In genomic region chrX:56346176-56346931, GRCm38 (mm10) we compare ENCODE assay signal across 8 mouse cellular contexts. TPM values are rescaled to one million over a fixed set of nuclear protein-coding genes. Genes with fewer than 3 reads are reported as not detected.
DNase-seq lines count a peak whose midpoint lies in the region; ATAC-seq and TF ChIP-seq lines count a peak whose summit lies in the region.

Zfp449 (plus strand) TSS chrX:56346400.

- ATAC-seq in heart, embryonic 15.5 days (replicated peaks; ENCODE audit: insufficient number of reproducible peaks, insufficient read depth, low FRiP score, low read depth) = peak; percentile 95
- peak; percentile 97 for ATAC-seq in liver, embryonic 13.5 days (ENCODE audit: low read depth)
- peak; percentile 95 for ATAC-seq in neural tube, embryonic 11.5 days (ENCODE audit: insufficient read depth, low FRiP score, low TSS enrichment)
- ATAC-seq in stomach, postnatal 0 days (ENCODE audit: low FRiP score, low TSS enrichment) = peak; percentile 90

- no peaks in the 10 kb centered on the region for H3K27me3 ChIP-seq in CH12.LX (replicated peaks)
- H3K27me3 ChIP-seq in forebrain, embryonic 10.5 days (ENCODE audit: poor library complexity, severe bottlenecking) = no peaks in the 10 kb centered on the region
- no peaks in the 10 kb centered on the region for H3K27me3 ChIP-seq in heart, embryonic 15.5 days
- no peaks in the 10 kb centered on the region for H3K27me3 ChIP-seq in liver, embryonic 13.5 days
- no peaks in the 10 kb centered on the region for H3K27me3 ChIP-seq in neural tube, embryonic 11.5 days (ENCODE audit: control insufficient read depth, insufficient read depth, low read length)
- no peaks in the 10 kb centered on the region for H3K27me3 ChIP-seq in stomach, postnatal 0 days (ENCODE audit: control insufficient read depth, insufficient read depth, low read length)

- H3K9me3 ChIP-seq in CH12.LX (replicated peaks; ENCODE audit: low read length) = no peaks in the 10 kb centered on the region
- no peaks in the 10 kb centered on the region; the same call in 1 of the 2 replicates for H3K9me3 ChIP-seq in forebrain, embryonic 10.5 days
- H3K9me3 ChIP-seq in heart, embryonic 15.5 days (replicated peaks) = no peaks in the 10 kb centered on the region
- no peaks in the 10 kb centered on the region for H3K9me3 ChIP-seq in liver, embryonic 13.5 days (replicated peaks)
- H3K9me3 ChIP-seq in neural tube, embryonic 11.5 days (ENCODE audit: control insufficient read depth, low read length) = no peaks in the 10 kb centered on the region
- H3K9me3 ChIP-seq in stomach, postnatal 0 days (ENCODE audit: control insufficient read depth, low read length) = no peaks in the 10 kb centered on the region

- 10% methylated on average over 38 of the region's 39 CpGs for WGBS in forebrain, embryonic 10.5 days
- WGBS in heart, embryonic 15.5 days = 13% methylated on average over 38 of the region's 39 CpGs
- 11% methylated on average over 39 of the region's 39 CpGs for WGBS in liver, embryonic 13.5 days (ENCODE audit: insufficient replicate concordance)
- 18% methylated on average over 39 of the region's 39 CpGs for WGBS in neural tube, embryonic 11.5 days
- 12% methylated on average over 39 of the region's 39 CpGs for WGBS in stomach, postnatal 0 days

- TF ChIP-seq EP300 in CH12.LX (IDR thresholded peaks at IDR 0.05; ENCODE audit: low read length) = no peak
- no peak for TF ChIP-seq EP300 in stomach, postnatal 0 days (optimal IDR thresholded peaks at IDR 0.05)

- H3K79me2 ChIP-seq in CH12.LX (replicated peaks; ENCODE audit: control insufficient read depth, extremely low read depth, insufficient read depth, poor library complexity, severe bottlenecking) = no peaks in the 10 kb centered on the region

- no peak for TF ChIP-seq RAD21 in CH12.LX (IDR thresholded peaks at IDR 0.05; ENCODE audit: low read depth, low read length)

- peak; percentile 64 for DNase-seq in CH12.LX (ENCODE audit: extremely low read depth)
- peak; percentile 63 for DNase-seq in c-Kit-positive CD71-negative TER-119-negative erythroid progenitor cells, embryonic 14.5 days (ENCODE audit: low read depth)
- peak; percentile 78 for DNase-seq in forebrain, embryonic 10.5 days (ENCODE audit: extremely low spot score, low spot score)
- DNase-seq in kidney, postnatal 14 days = peak; percentile 88
- peak; percentile 73 for DNase-seq in liver, embryonic 13.5 days
- peak; percentile 88 for DNase-seq in neural tube, embryonic 11.5 days (ENCODE audit: low spot score)
- DNase-seq in stomach, postnatal 0 days (ENCODE audit: low spot score) = peak; percentile 73

- H3K27ac ChIP-seq in CH12.LX (ENCODE audit: insufficient read depth, low read depth) = no peak within 1 kb of the TSS
- H3K27ac ChIP-seq in forebrain, embryonic 10.5 days = peak within 1 kb of the TSS; percentile 83
- H3K27ac ChIP-seq in heart, embryonic 15.5 days = peak within 1 kb of the TSS; percentile 68
- H3K27ac ChIP-seq in liver, embryonic 13.5 days = no peak within 1 kb of the TSS
- H3K27ac ChIP-seq in neural tube, embryonic 11.5 days (ENCODE audit: low read depth, low read length) = no peak within 1 kb of the TSS
- H3K27ac ChIP-seq in stomach, postnatal 0 days (replicated peaks) = no peak within 1 kb of the TSS; the same call in 1 of the 2 replicates

- peaks cover 0 to 4% of the 10 kb centered on the region in 2 experiments; a peak in 1 of 4 replicates for H3K4me1 ChIP-seq in CH12.LX (ENCODE audit: control insufficient read depth in 1 of 2, insufficient read depth in 2 of 2)
- peaks cover 4% of the 10 kb centered on the region; the same call in 1 of the 2 replicates for H3K4me1 ChIP-seq in forebrain, embryonic 10.5 days
- H3K4me1 ChIP-seq in heart, embryonic 15.5 days (replicated peaks) = no peaks in the 10 kb centered on the region
- H3K4me1 ChIP-seq in liver, embryonic 13.5 days (replicated peaks) = peaks cover 3% of the 10 kb centered on the region; the same call in 1 of the 2 replicates
- H3K4me1 ChIP-seq in neural tube, embryonic 11.5 days (ENCODE audit: control insufficient read depth, insufficient read depth, low read length) = no peaks in the 10 kb centered on the region
- H3K4me1 ChIP-seq in stomach, postnatal 0 days (replicated peaks; ENCODE audit: control insufficient read depth, insufficient read depth) = no peaks in the 10 kb centered on the region

- TF ChIP-seq CTCF in CH12.LX (conservative IDR thresholded peaks at IDR 0.05 in 1 of 2, IDR thresholded peaks at IDR 0.05 in 1 of 2; ENCODE audit: low read depth in 2 of 2, low read length in 2 of 2) = no peak
- no peak for TF ChIP-seq CTCF in stomach, postnatal 0 days (IDR thresholded peaks at IDR 0.05; ENCODE audit: low read depth)

- dilution Hi-C loops in CH12.LX (cut with MboI; ENCODE audit: extremely low pct_ligation_motif_present, extremely low pct_unique_long_range_greater_than_20kb, low sequenced_read_pairs) = no loop called here

- peak within 1 kb of the TSS; percentile 83 for H3K9ac ChIP-seq in CH12.LX (ENCODE audit: insufficient read depth, low read depth)
- H3K9ac ChIP-seq in heart, embryonic 15.5 days = peak within 1 kb of the TSS; percentile 58
- H3K9ac ChIP-seq in liver, embryonic 13.5 days = peak within 1 kb of the TSS; percentile 69
- H3K9ac ChIP-seq in neural tube, embryonic 11.5 days (ENCODE audit: low read length) = peak within 1 kb of the TSS; percentile 47
- peak within 1 kb of the TSS; percentile 41 for H3K9ac ChIP-seq in stomach, postnatal 0 days (ENCODE audit: low read length)

- in situ Hi-C loops in CH12.LX (cut with MboI; ENCODE audit: low pct_ligation_motif_present, low pct_unique_long_range_greater_than_20kb, low sequenced_read_pairs) = no loop called here

- TF ChIP-seq POLR2A in CH12.LX (IDR thresholded peaks at IDR 0.05; ENCODE audit: low read depth, low read length) = peak; percentile 64

- peak within 1 kb of the TSS; percentile 56 to 72 (median 60) for H3K4me3 ChIP-seq in CH12.LX (replicated peaks in 1 of 3; ENCODE audit: low read depth in 2 of 3, low read length in 2 of 3, poor library complexity in 1 of 3)
- peak within 1 kb of the TSS; percentile 61 for H3K4me3 ChIP-seq in forebrain, embryonic 10.5 days
- peak within 1 kb of the TSS; percentile 67 for H3K4me3 ChIP-seq in heart, embryonic 15.5 days
- H3K4me3 ChIP-seq in liver, embryonic 13.5 days (replicated peaks) = peak within 1 kb of the TSS; percentile 62
- peak within 1 kb of the TSS; percentile 50 for H3K4me3 ChIP-seq in neural tube, embryonic 11.5 days (ENCODE audit: low read depth, low read length)
- H3K4me3 ChIP-seq in stomach, postnatal 0 days (ENCODE audit: low read depth, low read length) = peak within 1 kb of the TSS; percentile 52

- peak within 1 kb of the TSS; percentile 73 for H3K4me2 ChIP-seq in CH12.LX (ENCODE audit: insufficient read depth, low read depth, poor library complexity, severe bottlenecking)
- H3K4me2 ChIP-seq in heart, embryonic 15.5 days = peak within 1 kb of the TSS; percentile 58
- peak within 1 kb of the TSS; percentile 66 for H3K4me2 ChIP-seq in liver, embryonic 13.5 days
- peak within 1 kb of the TSS; percentile 38 for H3K4me2 ChIP-seq in neural tube, embryonic 11.5 days (ENCODE audit: low read depth)
- H3K4me2 ChIP-seq in stomach, postnatal 0 days (replicated peaks; ENCODE audit: low read depth) = peak within 1 kb of the TSS; percentile 44

- H3K36me3 ChIP-seq in CH12.LX (replicated peaks in 1 of 2; ENCODE audit: control insufficient read depth in 1 of 2, insufficient read depth in 1 of 2, low read length in 1 of 2) = peaks cover 0 to 2% of the 10 kb centered on the region in 2 experiments
- peaks cover 12% of the 10 kb centered on the region for H3K36me3 ChIP-seq in forebrain, embryonic 10.5 days (replicated peaks)
- no peaks in the 10 kb centered on the region for H3K36me3 ChIP-seq in heart, embryonic 15.5 days
- no peaks in the 10 kb centered on the region for H3K36me3 ChIP-seq in liver, embryonic 13.5 days
- no peaks in the 10 kb centered on the region for H3K36me3 ChIP-seq in neural tube, embryonic 11.5 days (ENCODE audit: control insufficient read depth, insufficient read depth, low read length)
- H3K36me3 ChIP-seq in stomach, postnatal 0 days (ENCODE audit: control insufficient read depth, insufficient read depth, low read length) = no peaks in the 10 kb centered on the region

TF ChIP-seq in CH12.LX, 34 proteins besides CTCF, POLR2A, EP300 and RAD21:
- TF ChIP-seq HCFC1 (IDR thresholded peaks at IDR 0.05; ENCODE audit: low read depth, low read length) (peak; percentile 80), NELFE (IDR thresholded peaks at IDR 0.05; ENCODE audit: low read depth, low read length) (peak; percentile 61; the same call in 1 of the 2 replicates), MEF2A (IDR thresholded peaks at IDR 0.05; ENCODE audit: borderline replicate concordance, low read depth, low read length) (0 out of 2 replicates have a peak, but pooled peaks have one; percentile 23), POLR2AphosphoS2 (IDR thresholded peaks at IDR 0.05; ENCODE audit: low read depth, low read length) (no peak), NRF1 (IDR thresholded peaks at IDR 0.05; ENCODE audit: low read depth, low read length) (peak; percentile 87), ELF1 (IDR thresholded peaks at IDR 0.05; ENCODE audit: low read depth, low read length) (0 out of 2 replicates have a peak, but pooled peaks have one; percentile 18), CHD1 (IDR thresholded peaks at IDR 0.05; ENCODE audit: low read depth, low read length) (no peak)
TF ChIP-seq in CH12.LX: peak in this region for 5.

RNA-seq across cellular contexts. Expression of gene Zfp449, which starts in this region (rescaled TPM):
- total RNA-seq in CH12.LX (2012; rRNA removed) (1.2 and 1.3 TPM in 2 replicates), CH12.LX (2014; rRNA removed) (2.2 TPM in 2 replicates)
- 1.3 TPM in 2 replicates for polyA plus RNA-seq in CH12.LX (2012; ENCODE audit: insufficient read length, low read depth)
- 5.1 and 7.0 TPM in 2 replicates for polyA plus RNA-seq in forebrain, embryonic 10.5 days (2016; fragmentation: Nextera tagmentation; extraction: Ambion mirVana)
- polyA plus RNA-seq in heart, embryonic 15.5 days (2015; fragmentation: Nextera tagmentation; extraction: Ambion mirVana) = 6.3 and 8.2 TPM in 2 replicates
- 0.63 and 1.3 TPM in 2 replicates for polyA plus RNA-seq in liver, embryonic 13.5 days (2015; fragmentation: Nextera tagmentation; extraction: Ambion mirVana)
- 7.7 and 8.2 TPM in 2 replicates for polyA plus RNA-seq in neural tube, embryonic 11.5 days (2014; fragmentation: Nextera tagmentation; extraction: Ambion mirVana)
- polyA plus RNA-seq in stomach, postnatal 0 days (2015; fragmentation: Nextera tagmentation; extraction: Ambion mirVana) = 2.1 and 2.3 TPM in 2 replicates

Comparison
In these comparisons a context has a peak if more than half of its experiments do, and no peak if none do; other contexts are left out.
1. H3K27ac ChIP-seq: peak in forebrain, embryonic 10.5 days (single experiment) and heart, embryonic 15.5 days (single experiment); none in CH12.LX (single experiment), liver, embryonic 13.5 days (single experiment), neural tube, embryonic 11.5 days (single experiment) and stomach, postnatal 0 days (single experiment).
2. Peak in every context shown above with its lines, with median percentiles within 50 percentile points of each other: DNase-seq, H3K4me2 ChIP-seq, H3K4me3 ChIP-seq, H3K9ac ChIP-seq and ATAC-seq.